Mouse (Mus musculus) bone marrow macrophage, adult 2 months (primary cell): Measurements from ENCODE around the gene Pde4c.

Source experiments
- CTCF ChIP-seq: IDR thresholded peaks from 2 replicates; pipeline ENCODE4 v1.5.1; 2012; ENCODE audit warnings: low read depth, mild to moderate bottlenecking, low read length, moderate library complexity
- POLR2A ChIP-seq: IDR thresholded peaks from 2 replicates; pipeline ENCODE4 v1.6.1; 2012; ENCODE audit warnings: mild to moderate bottlenecking, low read depth, low read length, borderline replicate concordance

- TF ChIP-seq CTCF (no peak), POLR2A (no peak)
Observed at GRCm38 (mm10) chr8:70716521-70717400, 6.8 kb upstream of the Pde4c start.
